Mouse (Mus musculus): Measurements from ENCODE around the gene Usp32. TPM values are rescaled to one million over a fixed set of nuclear protein-coding genes. Genes with fewer than 3 reads are reported as not detected.

The Usp32 gene
- polyA plus RNA-seq, 1 experiment from 2014 or later: 6.7 TPM

GRCm38 (mm10) chr11:84980697-84981096 lies 159.3 kb downstream of the Usp32 start:
- 87% methylated on average over 2 of the region's 2 CpGs for WGBS (ENCODE audit: insufficient replicate concordance)
- no peak overlapping the region for H3K4me2 ChIP-seq

GRCm38 (mm10) chr11:84979351-84979750 lies 160.6 kb downstream of the Usp32 start:
- ATAC-seq (replicated peaks; ENCODE audit: insufficient number of reproducible peaks, low FRiP score, low TSS enrichment): no peak
- Histone ChIP-seq H3K9me3 (replicated peaks; ENCODE audit: control insufficient read depth, low read length) (no peaks in the 10 kb centered on the region), H3K4me3 (ENCODE audit: low read depth, low read length) (no peak overlapping the region), H3K4me1 (ENCODE audit: control insufficient read depth, insufficient read depth, low read length) (no peaks in the 10 kb centered on the region), H3K4me2 (no peak overlapping the region), H3K27ac (ENCODE audit: low read depth, low read length) (no peak overlapping the region), H3K9ac (ENCODE audit: low read depth, low read length) (no peak overlapping the region), H3K36me3 (ENCODE audit: control insufficient read depth, insufficient read depth, low read length) (no peaks in the 10 kb centered on the region), H3K27me3 (ENCODE audit: control insufficient read depth, insufficient read depth, low read length) (no peaks in the 10 kb centered on the region)
- 37% methylated on average over 1 of the region's 1 CpGs for WGBS (ENCODE audit: insufficient replicate concordance)

More at GRCm38 (mm10) chr11:84980697-84981096, 159.3 kb downstream of the Usp32 start:
- no peaks in the 10 kb centered on the region for H3K9me3 ChIP-seq (replicated peaks; ENCODE audit: control insufficient read depth, low read length)
- H3K27ac ChIP-seq (ENCODE audit: low read depth, low read length): no peak overlapping the region
- H3K9ac ChIP-seq (ENCODE audit: low read depth, low read length): no peak overlapping the region
- H3K27me3 ChIP-seq (ENCODE audit: control insufficient read depth, insufficient read depth, low read length): no peaks in the 10 kb centered on the region
- no peak overlapping the region for H3K4me3 ChIP-seq (ENCODE audit: low read depth, low read length)
- no peaks in the 10 kb centered on the region for H3K4me1 ChIP-seq (ENCODE audit: control insufficient read depth, insufficient read depth, low read length)
- no peak for ATAC-seq (replicated peaks; ENCODE audit: insufficient number of reproducible peaks, low FRiP score, low TSS enrichment)
- H3K36me3 ChIP-seq (ENCODE audit: control insufficient read depth, insufficient read depth, low read length): no peaks in the 10 kb centered on the region

DNA sequence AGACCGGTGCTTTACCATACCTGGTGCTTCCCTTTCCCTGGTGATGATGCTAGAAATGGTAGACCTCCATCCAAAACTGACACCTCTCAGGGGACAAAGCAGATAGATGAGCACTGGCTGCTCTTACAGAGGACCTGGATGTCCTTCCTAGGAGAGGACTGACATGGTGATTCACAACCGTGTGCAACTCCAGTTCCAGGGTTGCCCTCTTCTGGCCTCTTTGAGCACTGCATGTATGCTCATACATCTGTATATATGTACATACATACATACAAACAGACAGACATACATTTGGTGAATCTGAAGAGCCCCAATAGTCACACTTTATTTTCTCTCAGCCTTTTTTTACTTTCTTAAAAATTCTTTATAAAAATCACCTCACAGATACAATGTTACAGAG lies 161.8 kb downstream of the Usp32 start:
- 52% methylated on average over 2 of the region's 2 CpGs for WGBS (ENCODE audit: insufficient replicate concordance)
- H3K9me3 ChIP-seq (replicated peaks; ENCODE audit: control insufficient read depth, low read length): no peaks in the 10 kb centered on the region
- H3K4me3 ChIP-seq (ENCODE audit: low read depth, low read length): no peak overlapping the region
- H3K27ac ChIP-seq (ENCODE audit: low read depth, low read length): no peak overlapping the region
- H3K36me3 ChIP-seq (ENCODE audit: control insufficient read depth, insufficient read depth, low read length): no peaks in the 10 kb centered on the region
- H3K9ac ChIP-seq (ENCODE audit: low read depth, low read length): no peak overlapping the region
- H3K4me2 ChIP-seq: no peak overlapping the region
- H3K4me1 ChIP-seq (ENCODE audit: control insufficient read depth, insufficient read depth, low read length): no peaks in the 10 kb centered on the region
- no peak for ATAC-seq (replicated peaks; ENCODE audit: insufficient number of reproducible peaks, low FRiP score, low TSS enrichment)
- no peaks in the 10 kb centered on the region for H3K27me3 ChIP-seq (ENCODE audit: control insufficient read depth, insufficient read depth, low read length)

GRCm38 (mm10) chr11:84977385-84977952 lies 162.5 kb downstream of the Usp32 start:
- ATAC-seq (replicated peaks; ENCODE audit: insufficient number of reproducible peaks, low FRiP score, low TSS enrichment): no peak
- Histone ChIP-seq H3K4me3 (ENCODE audit: low read depth, low read length) (no peak overlapping the region), H3K4me1 (ENCODE audit: control insufficient read depth, insufficient read depth, low read length) (no peaks in the 10 kb centered on the region), H3K9ac (ENCODE audit: low read depth, low read length) (no peak overlapping the region), H3K27me3 (ENCODE audit: control insufficient read depth, insufficient read depth, low read length) (no peaks in the 10 kb centered on the region), H3K9me3 (replicated peaks; ENCODE audit: control insufficient read depth, low read length) (no peaks in the 10 kb centered on the region), H3K27ac (ENCODE audit: low read depth, low read length) (no peak overlapping the region), H3K4me2 (no peak overlapping the region), H3K36me3 (ENCODE audit: control insufficient read depth, insufficient read depth, low read length) (no peaks in the 10 kb centered on the region)
- WGBS (ENCODE audit: insufficient replicate concordance): 82% methylated on average over 3 of the region's 3 CpGs

GRCm38 (mm10) chr11:84976706-84977105 lies 163.3 kb downstream of the Usp32 start:
- no peak overlapping the region for H3K4me2 ChIP-seq
- H3K9me3 ChIP-seq (replicated peaks; ENCODE audit: control insufficient read depth, low read length): no peaks in the 10 kb centered on the region
- H3K27me3 ChIP-seq (ENCODE audit: control insufficient read depth, insufficient read depth, low read length): no peaks in the 10 kb centered on the region
- no peak overlapping the region for H3K9ac ChIP-seq (ENCODE audit: low read depth, low read length)
- H3K4me1 ChIP-seq (ENCODE audit: control insufficient read depth, insufficient read depth, low read length): no peaks in the 10 kb centered on the region
- H3K36me3 ChIP-seq (ENCODE audit: control insufficient read depth, insufficient read depth, low read length): no peaks in the 10 kb centered on the region
- H3K27ac ChIP-seq (ENCODE audit: low read depth, low read length): no peak overlapping the region
- no peak for ATAC-seq (replicated peaks; ENCODE audit: insufficient number of reproducible peaks, low FRiP score, low TSS enrichment)
- H3K4me3 ChIP-seq (ENCODE audit: low read depth, low read length): no peak overlapping the region
- 80% methylated on average over 3 of the region's 3 CpGs for WGBS (ENCODE audit: insufficient replicate concordance)

DNA sequence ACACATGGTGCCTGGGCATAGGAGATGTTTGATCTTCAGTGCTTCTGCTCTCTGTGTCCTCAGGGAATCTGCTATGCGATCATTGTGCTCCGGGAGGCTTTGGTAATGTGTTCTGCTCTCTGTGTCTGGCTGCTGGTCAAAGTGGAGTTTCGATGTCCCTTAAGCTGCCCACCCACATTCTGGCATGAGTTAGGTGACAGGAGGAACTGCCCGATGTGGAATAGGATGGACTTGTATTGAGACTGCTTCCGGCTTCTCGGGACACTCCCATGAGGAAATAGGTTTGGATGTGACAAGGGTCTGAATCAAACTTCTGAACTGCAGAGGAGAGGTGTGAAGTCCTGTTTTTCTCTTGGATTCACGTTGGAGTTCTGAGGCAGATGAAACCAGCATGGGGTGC lies 165.4 kb downstream of the Usp32 start:
- Histone ChIP-seq H3K4me3 (ENCODE audit: low read depth, low read length) (no peak overlapping the region), H3K36me3 (ENCODE audit: control insufficient read depth, insufficient read depth, low read length) (no peaks in the 10 kb centered on the region), H3K4me2 (no peak overlapping the region), H3K4me1 (ENCODE audit: control insufficient read depth, insufficient read depth, low read length) (no peaks in the 10 kb centered on the region), H3K9ac (ENCODE audit: low read depth, low read length) (no peak overlapping the region), H3K27ac (ENCODE audit: low read depth, low read length) (no peak overlapping the region), H3K9me3 (replicated peaks; ENCODE audit: control insufficient read depth, low read length) (no peaks in the 10 kb centered on the region), H3K27me3 (ENCODE audit: control insufficient read depth, insufficient read depth, low read length) (no peaks in the 10 kb centered on the region)
- whole genome bisulfite sequencing (ENCODE audit: insufficient replicate concordance): 61% methylated on average over 7 of the region's 7 CpGs
- no peak for ATAC-seq (replicated peaks; ENCODE audit: insufficient number of reproducible peaks, low FRiP score, low TSS enrichment)

- ATAC-seq (replicated peaks; ENCODE audit: insufficient number of reproducible peaks, low FRiP score, low TSS enrichment): no peak
- Histone ChIP-seq H3K4me2 (no peak overlapping the region), H3K27me3 (ENCODE audit: control insufficient read depth, insufficient read depth, low read length) (no peaks in the 10 kb centered on the region), H3K4me3 (ENCODE audit: low read depth, low read length) (no peak overlapping the region), H3K27ac (ENCODE audit: low read depth, low read length) (no peak overlapping the region), H3K9me3 (replicated peaks; ENCODE audit: control insufficient read depth, low read length) (no peaks in the 10 kb centered on the region), H3K36me3 (ENCODE audit: control insufficient read depth, insufficient read depth, low read length) (no peaks in the 10 kb centered on the region), H3K4me1 (ENCODE audit: control insufficient read depth, insufficient read depth, low read length) (peaks cover 3% of the 10 kb centered on the region), H3K9ac (ENCODE audit: low read depth, low read length) (no peak overlapping the region)
- WGBS (ENCODE audit: insufficient replicate concordance): 56% methylated on average over 5 of the region's 5 CpGs
These were observed 166.3 kb downstream of the Usp32 start for GRCm38 (mm10) chr11:84973661-84974060.

- H3K27ac ChIP-seq (ENCODE audit: low read depth, low read length): no peak overlapping the region
- H3K9me3 ChIP-seq (replicated peaks; ENCODE audit: control insufficient read depth, low read length): no peaks in the 10 kb centered on the region
- no peak for ATAC-seq (replicated peaks; ENCODE audit: insufficient number of reproducible peaks, low FRiP score, low TSS enrichment)
- H3K4me3 ChIP-seq (ENCODE audit: low read depth, low read length): no peak overlapping the region
- H3K4me2 ChIP-seq: no peak overlapping the region
- H3K9ac ChIP-seq (ENCODE audit: low read depth, low read length): no peak overlapping the region
- no peaks in the 10 kb centered on the region for H3K36me3 ChIP-seq (ENCODE audit: control insufficient read depth, insufficient read depth, low read length)
- peaks cover 6% of the 10 kb centered on the region for H3K4me1 ChIP-seq (ENCODE audit: control insufficient read depth, insufficient read depth, low read length)
- WGBS (ENCODE audit: insufficient replicate concordance): 44% methylated on average over 3 of the region's 3 CpGs
- H3K27me3 ChIP-seq (ENCODE audit: control insufficient read depth, insufficient read depth, low read length): no peaks in the 10 kb centered on the region
These were observed 167.9 kb downstream of the Usp32 start for GRCm38 (mm10) chr11:84972067-84972466.

DNA sequence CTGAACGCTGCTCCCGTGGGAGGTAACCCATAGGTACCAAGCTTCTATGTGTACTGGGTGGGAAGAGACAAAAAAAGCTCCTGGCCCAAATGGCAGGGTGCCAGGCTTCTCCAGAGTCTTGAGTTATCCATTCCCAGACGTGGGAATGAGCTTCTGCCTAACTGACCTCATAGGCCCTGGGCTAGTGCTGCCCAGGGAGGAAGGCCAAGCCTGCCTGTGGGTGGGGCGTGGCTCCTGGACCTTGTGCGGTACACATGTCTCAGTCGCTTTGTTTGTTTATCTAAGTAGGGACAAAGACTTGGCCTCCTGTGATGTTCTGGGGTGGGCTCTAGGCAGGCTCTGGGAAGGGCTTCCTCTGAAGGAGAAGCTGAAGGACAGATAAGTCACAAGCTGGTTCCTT lies 171.2 kb downstream of the Usp32 start:
- H3K27ac ChIP-seq (ENCODE audit: low read depth, low read length): no peak overlapping the region
- no peaks in the 10 kb centered on the region for H3K36me3 ChIP-seq (ENCODE audit: control insufficient read depth, insufficient read depth, low read length)
- peaks cover 6% of the 10 kb centered on the region for H3K4me1 ChIP-seq (ENCODE audit: control insufficient read depth, insufficient read depth, low read length)
- ATAC-seq (replicated peaks; ENCODE audit: insufficient number of reproducible peaks, low FRiP score, low TSS enrichment): no peak
- H3K9ac ChIP-seq (ENCODE audit: low read depth, low read length): no peak overlapping the region
- H3K27me3 ChIP-seq (ENCODE audit: control insufficient read depth, insufficient read depth, low read length): no peaks in the 10 kb centered on the region
- no peak overlapping the region for H3K4me3 ChIP-seq (ENCODE audit: low read depth, low read length)
- H3K4me2 ChIP-seq: no peak overlapping the region
- H3K9me3 ChIP-seq (replicated peaks; ENCODE audit: control insufficient read depth, low read length): no peaks in the 10 kb centered on the region
- 40% methylated on average over 6 of the region's 6 CpGs for WGBS (ENCODE audit: insufficient replicate concordance)

All from heart, embryonic 11.5 days (tissue).